Mouse (Mus musculus): ENCODE measurements around the gene Cavin3. TPM values are rescaled to one million over a fixed set of nuclear protein-coding genes. Genes with fewer than 3 reads are reported as not detected.
"Not testable (repeated sequence)": the region's sequence is repeated elsewhere in the genome, so short reads cannot be mapped to it uniquely, and the experiment has no call there.

Cavin3 gene
- polyA plus RNA-seq, 1 experiment = 0.96 TPM

DNA sequence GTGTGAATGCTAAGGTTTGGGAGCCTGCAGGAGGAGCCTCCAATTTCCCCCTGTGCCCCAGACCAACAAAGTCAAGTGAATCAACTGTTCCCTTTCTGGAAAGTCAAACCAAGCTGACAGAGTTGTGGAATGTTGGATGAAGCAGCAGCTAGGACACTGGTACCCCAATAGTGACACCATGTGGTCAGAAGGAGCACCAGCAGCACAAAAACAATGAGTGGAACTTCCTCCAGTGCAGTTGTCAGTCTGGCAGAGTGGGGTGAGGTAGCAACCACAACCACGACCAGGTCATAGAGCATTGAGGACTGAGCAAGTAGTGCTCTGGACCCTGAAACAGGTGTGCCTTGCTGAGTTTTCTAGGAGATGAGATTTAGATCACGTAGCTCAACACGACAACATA lies 4.3 kb downstream of the Cavin3 start:
- Histone ChIP-seq H3K27ac (ENCODE audit: insufficient read depth, low read length) (no peak overlapping the region), H3K9ac (ENCODE audit: low read depth, poor library complexity, severe bottlenecking) (no peak overlapping the region), H3K4me3 (ENCODE audit: low read depth, low read length) (no peak overlapping the region), H3K9me3 (replicated peaks; ENCODE audit: control insufficient read depth, insufficient read depth, low read length, poor library complexity, severe bottlenecking) (no peaks in the 10 kb centered on the region), H3K4me1 (ENCODE audit: control insufficient read depth, insufficient read depth, low read length) (no peaks in the 10 kb centered on the region), H3K27me3 (ENCODE audit: control insufficient read depth, insufficient read depth, low read length, poor library complexity, severe bottlenecking) (0 out of 2 replicates have a peak, but pooled peaks cover 1% of the 10 kb centered on the region), H3K36me3 (ENCODE audit: control insufficient read depth, insufficient read depth, low read length, poor library complexity, severe bottlenecking) (no peaks in the 10 kb centered on the region)
- TF ChIP-seq EP300 (IDR thresholded peaks at IDR 0.05; ENCODE audit: insufficient read depth, low read depth, low read length) = no peak
- peak; percentile 59 for TF ChIP-seq CTCF (IDR thresholded peaks at IDR 0.05; ENCODE audit: low read depth, low read length)

DNA sequence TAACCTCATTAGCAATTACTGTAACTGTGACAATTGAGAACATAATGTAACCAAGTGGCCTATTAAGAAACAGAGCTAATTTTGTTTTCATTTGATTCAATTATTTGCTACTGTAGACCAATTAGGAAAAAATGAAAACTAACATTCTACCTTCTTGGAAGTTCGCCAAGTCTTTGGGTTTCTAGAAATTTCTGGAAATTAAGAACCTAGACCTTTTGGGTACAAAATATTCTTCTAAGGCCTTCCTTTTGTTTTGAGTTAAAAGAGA lies 4.7 kb downstream of the Cavin3 start:
- no peaks in the 10 kb centered on the region for H3K36me3 ChIP-seq (ENCODE audit: control insufficient read depth, insufficient read depth, low read length, poor library complexity, severe bottlenecking)
- no peak overlapping the region for H3K27ac ChIP-seq (ENCODE audit: insufficient read depth, low read length)
- no peak for TF ChIP-seq CTCF (IDR thresholded peaks at IDR 0.05; ENCODE audit: low read depth, low read length)
- TF ChIP-seq EP300 (IDR thresholded peaks at IDR 0.05; ENCODE audit: insufficient read depth, low read depth, low read length) = no peak
- no peak for TF ChIP-seq POLR2A (IDR thresholded peaks at IDR 0.05; ENCODE audit: insufficient read depth, low read length)
- no peaks in the 10 kb centered on the region for H3K9me3 ChIP-seq (replicated peaks; ENCODE audit: control insufficient read depth, insufficient read depth, low read length, poor library complexity, severe bottlenecking)
- no peak overlapping the region for H3K9ac ChIP-seq (ENCODE audit: low read depth, poor library complexity, severe bottlenecking)
- H3K4me3 ChIP-seq (ENCODE audit: low read depth, low read length) = no peak overlapping the region
- no peaks in the 10 kb centered on the region for H3K4me1 ChIP-seq (ENCODE audit: control insufficient read depth, insufficient read depth, low read length)
- H3K27me3 ChIP-seq (ENCODE audit: control insufficient read depth, insufficient read depth, low read length, poor library complexity, severe bottlenecking) = 0 out of 2 replicates have a peak, but pooled peaks cover 1% of the 10 kb centered on the region

DNA sequence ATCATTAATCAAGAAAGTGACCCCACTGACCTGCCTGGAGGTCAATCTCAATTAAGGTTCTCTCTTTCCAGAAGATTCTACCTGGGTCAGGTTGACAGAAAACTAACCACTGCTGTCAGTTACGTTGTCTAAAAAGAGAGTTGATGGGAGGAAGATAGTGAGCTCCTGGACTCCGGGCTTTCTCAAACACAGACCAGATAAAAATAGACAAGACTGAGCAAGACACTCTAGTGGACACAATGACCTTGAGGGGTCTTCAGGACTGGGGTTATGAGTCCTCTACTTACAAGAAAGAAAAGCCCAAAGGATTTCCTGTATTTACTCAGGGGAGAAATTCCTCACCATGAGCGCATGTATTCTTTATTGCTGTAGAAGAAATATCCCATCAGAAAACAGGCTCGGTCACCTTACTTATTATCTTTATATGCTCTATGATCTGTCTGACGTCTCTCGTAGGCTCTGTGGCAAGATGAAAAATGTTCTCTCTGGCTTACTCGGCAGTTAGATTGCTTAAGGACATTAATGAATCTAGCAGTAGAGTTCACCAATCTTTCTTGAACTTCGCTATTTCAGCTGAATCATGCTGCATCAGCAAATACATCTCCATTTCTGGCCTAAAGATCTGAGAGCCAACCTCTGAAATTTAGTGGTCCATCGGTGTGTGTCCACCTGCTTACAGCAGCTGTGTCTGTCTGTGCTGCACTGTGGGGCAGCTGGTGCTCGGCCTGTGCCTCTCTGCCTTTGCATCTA lies 5.2 kb downstream of the Cavin3 start:
- Histone ChIP-seq H3K27me3 (ENCODE audit: control insufficient read depth, insufficient read depth, low read length, poor library complexity, severe bottlenecking) (no peaks in the 10 kb centered on the region), H3K9me3 (replicated peaks; ENCODE audit: control insufficient read depth, insufficient read depth, low read length, poor library complexity, severe bottlenecking) (no peaks in the 10 kb centered on the region), H3K4me3 (ENCODE audit: low read depth, low read length) (no peak overlapping the region), H3K9ac (ENCODE audit: low read depth, poor library complexity, severe bottlenecking) (no peak overlapping the region), H3K36me3 (ENCODE audit: control insufficient read depth, insufficient read depth, low read length, poor library complexity, severe bottlenecking) (no peaks in the 10 kb centered on the region), H3K4me1 (ENCODE audit: control insufficient read depth, insufficient read depth, low read length) (no peaks in the 10 kb centered on the region), H3K27ac (ENCODE audit: insufficient read depth, low read length) (no peak overlapping the region)
- TF ChIP-seq CTCF (IDR thresholded peaks at IDR 0.05; ENCODE audit: low read depth, low read length) = no peak
- TF ChIP-seq EP300 (IDR thresholded peaks at IDR 0.05; ENCODE audit: insufficient read depth, low read depth, low read length) = no peak
- TF ChIP-seq POLR2A (IDR thresholded peaks at IDR 0.05; ENCODE audit: insufficient read depth, low read length) = no peak

DNA sequence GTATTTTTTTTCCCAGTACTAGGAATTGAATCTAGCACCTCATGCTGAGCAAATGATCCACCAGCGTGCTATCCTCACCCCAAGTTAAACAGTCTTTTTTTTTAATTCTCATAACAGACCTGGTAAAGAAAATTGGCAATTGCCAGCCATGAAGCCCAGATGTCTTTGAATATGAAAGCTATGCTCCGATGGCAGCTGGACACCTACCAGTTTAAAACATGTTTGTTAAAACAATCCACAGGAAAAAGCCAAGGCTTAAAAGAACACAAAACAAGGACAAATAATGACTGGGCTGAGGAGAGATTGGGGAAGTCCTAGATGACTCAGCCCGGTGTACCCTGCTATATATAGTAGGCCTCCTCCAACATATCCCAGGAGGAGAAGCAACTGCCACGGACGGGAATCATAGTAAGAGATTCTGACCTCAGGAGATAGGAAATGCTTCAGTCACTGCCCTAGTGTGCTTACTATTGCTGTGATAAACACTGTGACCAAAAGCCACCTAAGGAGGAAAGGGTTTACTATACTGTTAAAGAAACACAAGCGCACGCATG lies 6.6 kb downstream of the Cavin3 start:
- Histone ChIP-seq H3K4me1 (ENCODE audit: control insufficient read depth, insufficient read depth, low read length) (no peaks in the 10 kb centered on the region), H3K9me3 (replicated peaks; ENCODE audit: control insufficient read depth, insufficient read depth, low read length, poor library complexity, severe bottlenecking) (no peaks in the 10 kb centered on the region), H3K9ac (ENCODE audit: low read depth, poor library complexity, severe bottlenecking) (no peak overlapping the region), H3K4me3 (ENCODE audit: low read depth, low read length) (no peak overlapping the region), H3K36me3 (ENCODE audit: control insufficient read depth, insufficient read depth, low read length, poor library complexity, severe bottlenecking) (no peaks in the 10 kb centered on the region), H3K27ac (ENCODE audit: insufficient read depth, low read length) (no peak overlapping the region), H3K27me3 (ENCODE audit: control insufficient read depth, insufficient read depth, low read length, poor library complexity, severe bottlenecking) (no peaks in the 10 kb centered on the region)
- TF ChIP-seq EP300 (IDR thresholded peaks at IDR 0.05; ENCODE audit: insufficient read depth, low read depth, low read length) = no peak
- no peak for TF ChIP-seq POLR2A (IDR thresholded peaks at IDR 0.05; ENCODE audit: insufficient read depth, low read length)
- no peak for TF ChIP-seq CTCF (IDR thresholded peaks at IDR 0.05; ENCODE audit: low read depth, low read length)

DNA sequence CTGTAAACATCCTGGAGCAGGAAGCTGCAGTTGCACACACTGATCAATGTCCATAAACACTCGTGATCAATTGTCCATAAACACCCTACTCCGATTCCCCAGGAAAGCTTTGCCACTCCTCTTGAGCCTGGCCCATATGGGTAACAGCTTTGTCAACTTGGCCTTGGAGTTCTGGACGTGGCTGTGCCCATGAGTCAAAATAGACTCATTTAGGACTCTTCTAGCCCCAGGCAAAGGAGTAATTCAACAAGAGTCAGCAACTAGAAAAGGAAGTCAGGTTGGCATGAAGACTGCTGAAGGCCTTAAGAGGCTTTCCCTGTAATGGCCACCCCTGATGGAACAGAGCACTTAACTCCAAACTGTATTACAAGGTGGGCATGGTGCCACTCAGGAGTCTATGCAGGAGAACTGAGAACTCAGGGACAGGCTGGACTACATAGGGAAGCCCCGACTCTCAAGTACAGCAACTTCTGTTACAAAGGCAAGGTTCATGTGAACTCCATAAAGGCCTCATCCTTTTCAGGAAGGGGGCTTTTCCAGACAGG lies 7.3 kb downstream of the Cavin3 start:
- Histone ChIP-seq H3K9me3 (replicated peaks; ENCODE audit: control insufficient read depth, insufficient read depth, low read length, poor library complexity, severe bottlenecking) (no peaks in the 10 kb centered on the region), H3K4me3 (ENCODE audit: low read depth, low read length) (no peak overlapping the region), H3K9ac (ENCODE audit: low read depth, poor library complexity, severe bottlenecking) (no peak overlapping the region), H3K27me3 (ENCODE audit: control insufficient read depth, insufficient read depth, low read length, poor library complexity, severe bottlenecking) (no peaks in the 10 kb centered on the region), H3K4me1 (ENCODE audit: control insufficient read depth, insufficient read depth, low read length) (no peaks in the 10 kb centered on the region), H3K27ac (ENCODE audit: insufficient read depth, low read length) (no peak overlapping the region), H3K36me3 (ENCODE audit: control insufficient read depth, insufficient read depth, low read length, poor library complexity, severe bottlenecking) (no peaks in the 10 kb centered on the region)
- TF ChIP-seq POLR2A (IDR thresholded peaks at IDR 0.05; ENCODE audit: insufficient read depth, low read length) (no peak), EP300 (IDR thresholded peaks at IDR 0.05; ENCODE audit: insufficient read depth, low read depth, low read length) (no peak), CTCF (IDR thresholded peaks at IDR 0.05; ENCODE audit: low read depth, low read length) (no peak)

DNA sequence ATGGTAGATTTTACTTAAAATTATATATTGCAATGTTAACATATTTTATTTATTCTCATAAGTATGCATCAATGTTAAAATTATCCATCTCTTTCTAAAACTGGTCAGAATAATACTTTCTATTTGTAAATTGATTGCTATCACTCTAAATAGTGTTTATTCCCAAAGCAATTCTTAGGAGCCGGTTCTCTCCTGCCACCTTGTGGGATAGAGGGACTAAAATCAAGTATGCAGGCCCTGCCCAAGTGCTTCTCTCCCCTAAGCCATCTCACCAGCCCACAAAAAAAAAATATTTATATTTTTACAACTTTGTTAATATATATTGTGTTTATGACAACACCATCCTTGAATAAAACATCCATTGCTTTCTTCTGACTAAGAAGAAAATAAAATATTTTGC lies 9.5 kb downstream of the Cavin3 start:
- TF ChIP-seq CTCF (IDR thresholded peaks at IDR 0.05; ENCODE audit: low read depth, low read length) (no peak), POLR2A (IDR thresholded peaks at IDR 0.05; ENCODE audit: insufficient read depth, low read length) (no peak), EP300 (IDR thresholded peaks at IDR 0.05; ENCODE audit: insufficient read depth, low read depth, low read length) (no peak)
- Histone ChIP-seq H3K27ac (ENCODE audit: insufficient read depth, low read length) (no peak overlapping the region), H3K4me3 (ENCODE audit: low read depth, low read length) (no peak overlapping the region), H3K4me1 (ENCODE audit: control insufficient read depth, insufficient read depth, low read length) (no peaks in the 10 kb centered on the region), H3K9ac (ENCODE audit: low read depth, poor library complexity, severe bottlenecking) (no peak overlapping the region), H3K9me3 (replicated peaks; ENCODE audit: control insufficient read depth, insufficient read depth, low read length, poor library complexity, severe bottlenecking) (no peaks in the 10 kb centered on the region), H3K36me3 (ENCODE audit: control insufficient read depth, insufficient read depth, low read length, poor library complexity, severe bottlenecking) (no peaks in the 10 kb centered on the region), H3K27me3 (ENCODE audit: control insufficient read depth, insufficient read depth, low read length, poor library complexity, severe bottlenecking) (no peaks in the 10 kb centered on the region)

DNA sequence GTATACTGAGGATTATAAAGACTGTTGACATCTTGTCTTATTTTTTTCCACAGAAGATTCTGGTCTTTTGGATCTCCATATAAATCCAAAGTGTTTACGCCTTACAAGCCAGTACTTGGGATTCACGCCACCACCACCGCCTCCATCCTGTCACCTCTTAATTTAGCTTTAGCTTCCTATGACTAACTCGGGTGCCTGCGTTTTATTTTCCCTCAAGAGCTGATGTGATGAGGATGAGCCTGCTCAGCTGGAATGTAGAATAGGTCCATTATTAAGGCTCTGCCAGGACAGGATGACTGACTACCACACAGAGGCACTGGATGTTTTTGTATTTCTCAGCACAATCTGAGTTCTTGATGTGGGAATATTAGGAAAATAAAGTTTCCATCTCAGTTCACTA lies 16.6 kb downstream of the Cavin3 start:
- not testable (repeated sequence) for H3K27ac ChIP-seq (ENCODE audit: insufficient read depth, low read length); H3K4me3 ChIP-seq (ENCODE audit: low read depth, low read length); H3K9me3 ChIP-seq (replicated peaks; ENCODE audit: control insufficient read depth, insufficient read depth, low read length, poor library complexity, severe bottlenecking); H3K4me1 ChIP-seq (ENCODE audit: control insufficient read depth, insufficient read depth, low read length); H3K9ac ChIP-seq (ENCODE audit: low read depth, poor library complexity, severe bottlenecking); H3K36me3 ChIP-seq (ENCODE audit: control insufficient read depth, insufficient read depth, low read length, poor library complexity, severe bottlenecking); H3K27me3 ChIP-seq (ENCODE audit: control insufficient read depth, insufficient read depth, low read length, poor library complexity, severe bottlenecking)

Measured in ES-Bruce4 (cell line).